Mouse (Mus musculus) heart, postnatal 0 days (tissue): ENCODE data around the gene Ppp1r17.

Experiments used
- CTCF ChIP-seq: IDR thresholded peaks from 2 replicates; pipeline ENCODE4 v1.5.1; 2016; ENCODE audit warnings: antibody characterized with exemption, control low read depth, low read depth
- EP300 ChIP-seq: IDR thresholded peaks from 2 replicates; pipeline ENCODE4 v1.6.1; 2016; ENCODE audit warnings: antibody characterized with exemption, low read depth

DNA sequence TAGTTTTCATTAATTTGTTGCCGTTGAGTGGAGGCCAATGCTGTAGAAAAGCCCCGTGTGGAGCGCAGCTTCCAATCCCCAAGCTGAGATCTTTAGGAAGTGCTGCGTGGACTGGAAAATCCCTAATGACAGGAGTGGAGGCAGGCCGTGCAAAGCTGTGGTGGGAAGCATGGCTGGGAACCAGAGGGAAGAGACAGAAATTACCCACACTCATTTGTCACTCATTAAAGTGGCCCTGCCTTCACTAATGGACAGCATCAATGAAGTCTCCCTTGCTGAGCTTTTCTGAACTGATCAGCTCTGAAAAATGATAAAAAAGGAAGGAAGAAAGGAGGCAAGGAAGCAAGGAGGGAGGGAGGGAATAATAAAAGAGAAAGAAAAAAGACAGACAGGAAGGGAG, 12.7 kb downstream of the Ppp1r17 start:
- TF ChIP-seq EP300 (no peak), CTCF (no peak)
